Comparison of ENCODE assay signal across 37 mouse cellular contexts in the genomic region with DNA sequence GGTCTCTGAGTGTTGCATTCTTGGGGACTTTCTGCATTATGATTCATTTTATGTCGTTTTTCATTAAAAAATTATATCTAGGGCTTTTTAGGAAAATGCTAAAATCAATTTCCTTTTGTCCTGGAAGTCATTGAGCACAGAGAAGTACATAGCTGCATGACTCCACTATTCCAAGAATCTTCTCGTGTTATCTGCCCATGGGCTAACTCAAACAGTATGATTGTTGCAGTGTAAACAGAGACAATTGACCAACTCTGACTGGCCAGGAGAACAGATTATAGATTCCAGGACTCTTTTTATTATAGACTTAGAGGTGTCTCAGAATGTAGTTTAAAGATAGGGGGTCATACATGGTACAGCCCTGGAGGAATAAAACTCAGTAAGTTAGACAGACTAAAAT. TPM values are rescaled to one million over a fixed set of nuclear protein-coding genes. Genes with fewer than 3 reads are reported as not detected.
"Had no signal": no experiment of that assay in that cellular context is flagged by ENCODE, and none has a peak within 500 bp of the region (broad histone marks: within the 10 kb centered on the region; RNA-seq: fewer than 3 reads in every experiment).

No protein-coding gene starts in this region.

- H3K27ac ChIP-seq: heart, embryonic 10.5 days; hindbrain, embryonic 10.5 days; hindbrain, embryonic 12.5 days; hindbrain, embryonic 14.5 days; intestine, embryonic 15.5 days; limb, embryonic 10.5 days; limb, embryonic 12.5 days; liver, embryonic 13.5 days had no signal

- H3K27me3 ChIP-seq: heart, embryonic 12.5 days; hindbrain, embryonic 12.5 days; intestine, embryonic 15.5 days; limb, embryonic 12.5 days; liver, embryonic 13.5 days had no signal

- H3K9ac ChIP-seq: forebrain, postnatal 0 days; heart, embryonic 12.5 days; hindbrain, embryonic 12.5 days; hindbrain, embryonic 14.5 days; intestine, embryonic 15.5 days; limb, embryonic 12.5 days; liver, embryonic 13.5 days had no signal

- DNase-seq: forebrain, postnatal 0 days; gastrocnemius, postnatal 25 days; heart, adult 18-20 months; heart, postnatal 10 days; heart, postnatal 4 days; kidney, adult 18-20 months; kidney, adult 8-10 months; kidney, postnatal 10 days; layer of hippocampus, adult 9-11 months; layer of hippocampus, postnatal 36 days; liver, embryonic 13.5 days had no signal

- ATAC-seq: forebrain, postnatal 0 days; hindbrain, embryonic 16.5 days; inflammation-experienced regulatory T-cells, adult 6 months; intestine, embryonic 15.5 days; intestine, postnatal 0 days had no signal

- H3K4me3 ChIP-seq: heart, embryonic 10.5 days; heart, embryonic 12.5 days; hindbrain, embryonic 10.5 days; hindbrain, embryonic 12.5 days; intestine, embryonic 15.5 days; limb, embryonic 10.5 days; limb, embryonic 12.5 days; liver, embryonic 13.5 days had no signal

- H3K36me3 ChIP-seq: heart, embryonic 10.5 days; heart, embryonic 12.5 days; hindbrain, embryonic 10.5 days; hindbrain, embryonic 12.5 days; intestine, embryonic 15.5 days; limb, embryonic 10.5 days; limb, embryonic 12.5 days; liver, embryonic 13.5 days had no signal

- H3K4me1 ChIP-seq: heart, embryonic 10.5 days; heart, embryonic 12.5 days; hindbrain, embryonic 10.5 days; hindbrain, embryonic 12.5 days; intestine, embryonic 15.5 days; limb, embryonic 10.5 days; limb, embryonic 12.5 days; liver, embryonic 13.5 days had no signal

- H3K4me2 ChIP-seq: heart, embryonic 12.5 days; hindbrain, embryonic 12.5 days; hindbrain, embryonic 14.5 days; intestine, embryonic 15.5 days; limb, embryonic 12.5 days; liver, embryonic 13.5 days had no signal

- H3K9me3 ChIP-seq: heart, embryonic 10.5 days; heart, embryonic 12.5 days; hindbrain, embryonic 10.5 days; hindbrain, embryonic 12.5 days; intestine, embryonic 15.5 days; limb, embryonic 10.5 days; limb, embryonic 12.5 days; liver, embryonic 13.5 days had no signal

RNA-seq across cellular contexts. Expression of a gene that starts 21.1 kb away (rescaled TPM):
- total RNA-seq: forebrain, postnatal 0 days; gastrocnemius, adult 8-10 months; gastrocnemius, postnatal 25 days; gastrocnemius, postnatal 4 days; granulocyte monocyte progenitor cell, adult 5-6 weeks; heart, adult 18-20 months; heart, adult 8-10 months; heart, postnatal 10 days; heart, postnatal 25 days; heart, postnatal 4 days; layer of hippocampus, adult 18-20 months; layer of hippocampus, postnatal 14 days; layer of hippocampus, postnatal 36 days; left cerebral cortex, adult 18-20 months; left cerebral cortex, adult 8-10 months; left cerebral cortex, postnatal 10 days; left cerebral cortex, postnatal 25 days had no signal
- polyA plus RNA-seq: forebrain, postnatal 0 days; heart, embryonic 10.5 days; heart, embryonic 12.5 days; heart, embryonic 14.5 days; heart, embryonic 16.5 days; hindbrain, embryonic 10.5 days; hindbrain, embryonic 12.5 days; hindbrain, embryonic 14.5 days; hindbrain, embryonic 16.5 days; inflammation-experienced regulatory T-cells, adult 6 months; intestine, embryonic 15.5 days; intestine, postnatal 0 days; large intestine, adult 2 months; limb, embryonic 10.5 days; limb, embryonic 12.5 days; limb, embryonic 14.5 days had no signal
